Mouse (Mus musculus) liver, embryonic 14.5 days (tissue): ENCODE data around the gene Ppt2.

Experiments used
- CTCF ChIP-seq: IDR thresholded peaks from 2 replicates; pipeline ENCODE4 v1.5.1; 2016; ENCODE audit warnings: antibody characterized with exemption, low read depth, control low read depth
- EP300 ChIP-seq: IDR thresholded peaks from 2 replicates; pipeline ENCODE4 v1.6.1; 2016; ENCODE audit warnings: antibody characterized with exemption, low read depth

DNA sequence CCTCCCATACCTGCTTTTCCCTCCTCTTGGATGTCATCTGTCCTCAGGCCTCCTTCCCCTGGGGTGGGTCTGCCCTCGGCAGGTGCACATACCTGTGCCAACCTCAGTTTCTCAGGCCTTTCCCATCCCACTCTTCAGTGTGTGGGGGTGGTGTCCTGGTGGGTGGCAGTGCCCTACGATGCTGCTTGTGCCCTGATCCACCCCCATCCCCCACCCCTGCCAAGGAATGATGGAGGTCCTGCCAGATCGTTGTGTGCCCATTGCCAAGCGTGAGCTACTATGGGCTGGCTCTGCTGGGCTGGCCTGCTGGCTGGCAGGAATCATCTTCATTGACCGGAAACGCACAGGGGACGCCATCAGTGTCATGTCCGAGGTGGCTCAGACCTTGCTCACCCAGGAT, 17.3 kb downstream of the Ppt2 start:
- TF ChIP-seq CTCF (no peak), EP300 (no peak)
